Comparison of ENCODE assay signal across 14 mouse cellular contexts in the genomic region with DNA sequence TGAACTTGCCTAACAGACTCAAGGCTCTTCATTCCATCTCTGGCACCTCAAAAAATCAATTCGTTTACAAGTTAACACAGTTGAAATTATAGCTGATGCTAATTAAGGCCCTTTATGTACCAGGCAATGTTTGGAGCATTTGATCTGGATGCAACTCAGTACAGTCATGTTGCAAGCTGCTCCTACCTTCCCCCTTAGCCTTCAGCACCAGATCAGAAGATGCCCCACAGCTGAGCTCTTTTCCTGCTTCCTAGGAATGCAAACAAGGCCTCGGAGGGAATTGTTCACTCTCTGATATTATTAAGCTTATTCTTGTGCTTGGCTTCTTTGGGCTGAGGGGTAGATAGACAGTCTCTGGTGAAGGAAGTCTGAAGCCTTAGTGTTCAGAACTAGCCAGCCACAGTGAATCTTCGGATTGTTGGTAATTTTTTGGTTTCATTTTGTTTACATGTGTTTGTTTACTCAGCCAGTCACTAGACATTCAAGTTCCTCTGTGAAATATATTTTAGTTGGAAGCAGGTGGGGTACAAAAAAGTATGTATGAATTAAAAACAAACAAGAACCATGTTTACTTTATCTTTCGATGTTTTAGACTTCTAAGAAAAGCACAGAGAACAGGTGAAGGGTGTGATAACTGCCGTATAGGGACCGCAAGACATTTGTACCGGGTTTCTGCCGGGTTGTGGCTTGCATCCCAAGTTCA.
DNase-seq lines count a peak whose midpoint lies in the region; ATAC-seq and TF ChIP-seq lines count a peak whose summit lies in the region.
"Had no signal": no experiment of that assay in that cellular context is flagged by ENCODE, and none has a peak within 500 bp of the region (broad histone marks: within the 10 kb centered on the region; RNA-seq: fewer than 3 reads in every experiment).

No protein-coding gene starts in this region.

- H3K9me3 ChIP-seq in embryonic facial prominence, embryonic 12.5 days = no peaks in the 10 kb centered on the region
- H3K9me3 ChIP-seq in embryonic facial prominence, embryonic 10.5 days = no peaks in the 10 kb centered on the region
- H3K9me3 ChIP-seq in limb, embryonic 12.5 days = no peaks in the 10 kb centered on the region
- no peaks in the 10 kb centered on the region for H3K9me3 ChIP-seq in limb, embryonic 10.5 days (replicated peaks)
- H3K9me3 ChIP-seq in midbrain, postnatal 0 days (ENCODE audit: low read length) = no peaks in the 10 kb centered on the region
- H3K9me3 ChIP-seq: forebrain, embryonic 10.5 days had no signal

- no peak for DNase-seq in embryonic facial prominence, embryonic 10.5 days (ENCODE audit: low spot score)
- DNase-seq in limb, embryonic 10.5 days (ENCODE audit: low spot score) = no peak
- DNase-seq in midbrain, postnatal 0 days (ENCODE audit: low spot score) = no peak
- DNase-seq in layer of hippocampus, adult 9-10 months (ENCODE audit: low spot score) = no peak
- DNase-seq: adrenal gland, postnatal 14 days; cerebellum, adult 9-11 months; gastrocnemius, postnatal 36 days; kidney, adult 18-20 months; lung, embryonic 14.5 days had no signal

- H3K27ac ChIP-seq in embryonic facial prominence, embryonic 12.5 days = peak overlapping the region; percentile 11; the same call in 1 of the 2 replicates
- no peak overlapping the region for H3K27ac ChIP-seq in embryonic facial prominence, embryonic 10.5 days (replicated peaks)
- H3K27ac ChIP-seq in limb, embryonic 12.5 days = peak overlapping the region; percentile 51; the same call in 1 of the 2 replicates
- H3K27ac ChIP-seq in limb, embryonic 10.5 days = no peak overlapping the region
- 0 out of 2 replicates have a peak overlapping the region, but pooled peaks have one; percentile 38 for H3K27ac ChIP-seq in midbrain, postnatal 0 days (ENCODE audit: low read depth, low read length)
- H3K27ac ChIP-seq: forebrain, embryonic 10.5 days had no signal

- no peaks in the 10 kb centered on the region for H3K36me3 ChIP-seq in embryonic facial prominence, embryonic 12.5 days
- H3K36me3 ChIP-seq in embryonic facial prominence, embryonic 10.5 days (replicated peaks) = peaks cover 4% of the 10 kb centered on the region; the same call in 1 of the 2 replicates
- 0 out of 2 replicates have a peak, but pooled peaks cover 3% of the 10 kb centered on the region for H3K36me3 ChIP-seq in limb, embryonic 12.5 days
- 0 out of 2 replicates have a peak, but pooled peaks cover 3% of the 10 kb centered on the region for H3K36me3 ChIP-seq in limb, embryonic 10.5 days
- no peaks in the 10 kb centered on the region for H3K36me3 ChIP-seq in midbrain, postnatal 0 days (ENCODE audit: insufficient read depth, low read length)
- H3K36me3 ChIP-seq: forebrain, embryonic 10.5 days had no signal

- ATAC-seq in embryonic facial prominence, embryonic 12.5 days (ENCODE audit: insufficient number of reproducible peaks, insufficient read depth, low FRiP score, low TSS enrichment) = no peak
- ATAC-seq in limb, embryonic 12.5 days (ENCODE audit: insufficient number of reproducible peaks, insufficient read depth, low FRiP score, low TSS enrichment, low read depth) = no peak
- ATAC-seq in erythroid progenitor cell, adult 5-6 weeks (replicated peaks; ENCODE audit: low FRiP score, poor library complexity, severe bottlenecking) = peak; percentile 44; the same call in 1 of the 2 replicates
- no peak for ATAC-seq in midbrain, postnatal 0 days (ENCODE audit: low FRiP score)
- no peak for ATAC-seq in megakaryocyte progenitor cell, adult 5-6 weeks (replicated peaks; ENCODE audit: poor library complexity)

- no peak overlapping the region for H3K4me3 ChIP-seq in embryonic facial prominence, embryonic 12.5 days
- no peak overlapping the region for H3K4me3 ChIP-seq in embryonic facial prominence, embryonic 10.5 days
- H3K4me3 ChIP-seq in limb, embryonic 12.5 days (replicated peaks) = no peak overlapping the region
- no peak overlapping the region for H3K4me3 ChIP-seq in limb, embryonic 10.5 days
- no peak overlapping the region for H3K4me3 ChIP-seq in midbrain, postnatal 0 days (ENCODE audit: low read depth, low read length)
- H3K4me3 ChIP-seq: forebrain, embryonic 10.5 days had no signal

- no peaks in the 10 kb centered on the region for H3K27me3 ChIP-seq in embryonic facial prominence, embryonic 12.5 days
- H3K27me3 ChIP-seq in embryonic facial prominence, embryonic 10.5 days (replicated peaks; ENCODE audit: low read depth, poor library complexity, severe bottlenecking) = no peaks in the 10 kb centered on the region
- H3K27me3 ChIP-seq in limb, embryonic 12.5 days = no peaks in the 10 kb centered on the region
- no peaks in the 10 kb centered on the region for H3K27me3 ChIP-seq in limb, embryonic 10.5 days (ENCODE audit: low read depth, poor library complexity, severe bottlenecking)
- no peaks in the 10 kb centered on the region for H3K27me3 ChIP-seq in midbrain, postnatal 0 days (ENCODE audit: insufficient read depth, low read length)

- peaks cover 59% of the 10 kb centered on the region for H3K4me1 ChIP-seq in embryonic facial prominence, embryonic 12.5 days
- peaks cover 73% of the 10 kb centered on the region for H3K4me1 ChIP-seq in embryonic facial prominence, embryonic 10.5 days
- H3K4me1 ChIP-seq in limb, embryonic 12.5 days (replicated peaks) = peaks cover 63% of the 10 kb centered on the region
- H3K4me1 ChIP-seq in limb, embryonic 10.5 days = peaks cover 66% of the 10 kb centered on the region
- H3K4me1 ChIP-seq in midbrain, postnatal 0 days (ENCODE audit: insufficient read depth, low read length) = peaks cover 21% of the 10 kb centered on the region

- WGBS in embryonic facial prominence, embryonic 12.5 days = 79% methylated on average over 8 of the region's 8 CpGs
- 86% methylated on average over 8 of the region's 8 CpGs for WGBS in embryonic facial prominence, embryonic 10.5 days
- WGBS in limb, embryonic 12.5 days = 85% methylated on average over 8 of the region's 8 CpGs
- 89% methylated on average over 8 of the region's 8 CpGs for WGBS in limb, embryonic 10.5 days
- 74% methylated on average over 8 of the region's 8 CpGs for WGBS in midbrain, postnatal 0 days

- H3K4me2 ChIP-seq in embryonic facial prominence, embryonic 12.5 days (replicated peaks) = no peak overlapping the region
- H3K4me2 ChIP-seq in limb, embryonic 12.5 days = no peak overlapping the region
- H3K4me2 ChIP-seq in midbrain, postnatal 0 days (ENCODE audit: low read depth, low read length, poor library complexity, severe bottlenecking) = no peak overlapping the region
- H3K4me2 ChIP-seq: lung, embryonic 14.5 days had no signal

- TF ChIP-seq CTCF in midbrain, postnatal 0 days (IDR thresholded peaks at IDR 0.05) = no peak

- H3K9ac ChIP-seq in embryonic facial prominence, embryonic 12.5 days = no peak overlapping the region
- no peak overlapping the region for H3K9ac ChIP-seq in limb, embryonic 12.5 days (replicated peaks)
- no peak overlapping the region for H3K9ac ChIP-seq in midbrain, postnatal 0 days (replicated peaks; ENCODE audit: low read length, poor library complexity, severe bottlenecking)
- H3K9ac ChIP-seq: lung, embryonic 14.5 days had no signal

Comparison
In these comparisons a context has a peak if more than half of its experiments do, and no peak if none do; other contexts are left out.
1. H3K27ac ChIP-seq: peak in embryonic facial prominence, embryonic 12.5 days (single experiment), limb, embryonic 12.5 days (single experiment) and midbrain, postnatal 0 days (single experiment); none in embryonic facial prominence, embryonic 10.5 days (single experiment) and limb, embryonic 10.5 days (single experiment).